Mouse (Mus musculus): ENCODE data around the gene Bid. TPM values are rescaled to one million over a fixed set of nuclear protein-coding genes. Genes with fewer than 3 reads are reported as not detected.

Bid gene
- polyA plus RNA-seq, 1 experiment from 2014 or later: 48.2 TPM

- no peak for DNase-seq (ENCODE audit: low spot score)
- Histone ChIP-seq H3K4me1 (replicated peaks; ENCODE audit: control insufficient read depth, insufficient read depth, low read length) (peaks cover 31% of the 10 kb centered on the region), H3K9ac (ENCODE audit: low read depth, low read length) (no peak overlapping the region), H3K4me3 (ENCODE audit: low read depth, low read length) (no peak overlapping the region), H3K9me3 (ENCODE audit: control insufficient read depth, low read length) (no peaks in the 10 kb centered on the region), H3K4me2 (no peak overlapping the region), H3K36me3 (ENCODE audit: control insufficient read depth, insufficient read depth, low read length) (peaks cover 27% of the 10 kb centered on the region), H3K27ac (ENCODE audit: low read depth, low read length) (no peak overlapping the region), H3K27me3 (replicated peaks; ENCODE audit: control insufficient read depth, insufficient read depth, low read length) (no peaks in the 10 kb centered on the region)
- ATAC-seq (replicated peaks; ENCODE audit: low FRiP score): no peak
- WGBS: 89% methylated on average over 6 of the region's 6 CpGs
These were observed 35.8 kb upstream of the Bid start for GRCm38 (mm10) chr6:120952475-120952874.

- Histone ChIP-seq H3K4me3 (ENCODE audit: low read depth, low read length) (no peak overlapping the region), H3K27ac (ENCODE audit: low read depth, low read length) (no peak overlapping the region), H3K36me3 (ENCODE audit: control insufficient read depth, insufficient read depth, low read length) (peaks cover 24% of the 10 kb centered on the region), H3K4me2 (no peak overlapping the region), H3K4me1 (replicated peaks; ENCODE audit: control insufficient read depth, insufficient read depth, low read length) (peaks cover 19% of the 10 kb centered on the region), H3K9me3 (ENCODE audit: control insufficient read depth, low read length) (no peaks in the 10 kb centered on the region), H3K27me3 (replicated peaks; ENCODE audit: control insufficient read depth, insufficient read depth, low read length) (no peaks in the 10 kb centered on the region), H3K9ac (ENCODE audit: low read depth, low read length) (no peak overlapping the region)
- 84% methylated on average over 6 of the region's 6 CpGs for WGBS
- ATAC-seq (replicated peaks; ENCODE audit: low FRiP score): no peak
- no peak for DNase-seq (ENCODE audit: low spot score)
These were observed 34.7 kb upstream of the Bid start for GRCm38 (mm10) chr6:120951311-120951710.

- no peak for DNase-seq (ENCODE audit: low spot score)
- H3K36me3 ChIP-seq (ENCODE audit: control insufficient read depth, insufficient read depth, low read length): peaks cover 5% of the 10 kb centered on the region; the same call in 1 of the 2 replicates
These were observed 28.9 kb upstream of the Bid start for GRCm38 (mm10) chr6:120945510-120945909.

GRCm38 (mm10) chr6:120943964-120944363 lies 27.3 kb upstream of the Bid start:
- H3K9ac ChIP-seq (ENCODE audit: low read depth, low read length): no peak overlapping the region
- no peak overlapping the region for H3K4me3 ChIP-seq (ENCODE audit: low read depth, low read length)
- DNase-seq (ENCODE audit: low spot score) (no peak), ATAC-seq (replicated peaks; ENCODE audit: low FRiP score) (peak; percentile 55; the same call in 1 of the 2 replicates)
- H3K4me2 ChIP-seq: no peak overlapping the region
- peaks cover 8% of the 10 kb centered on the region; the same call in 1 of the 2 replicates for H3K4me1 ChIP-seq (replicated peaks; ENCODE audit: control insufficient read depth, insufficient read depth, low read length)
- 0 out of 2 replicates have a peak, but pooled peaks cover 2% of the 10 kb centered on the region for H3K36me3 ChIP-seq (ENCODE audit: control insufficient read depth, insufficient read depth, low read length)
- no peaks in the 10 kb centered on the region for H3K27me3 ChIP-seq (replicated peaks; ENCODE audit: control insufficient read depth, insufficient read depth, low read length)
- 83% methylated on average over 5 of the region's 5 CpGs for WGBS
- H3K9me3 ChIP-seq (ENCODE audit: control insufficient read depth, low read length): no peaks in the 10 kb centered on the region
- no peak overlapping the region for H3K27ac ChIP-seq (ENCODE audit: low read depth, low read length)

More at GRCm38 (mm10) chr6:120945510-120945909, 28.9 kb upstream of the Bid start:
- 93% methylated on average over 9 of the region's 9 CpGs for WGBS
- H3K4me1 ChIP-seq (replicated peaks; ENCODE audit: control insufficient read depth, insufficient read depth, low read length): peaks cover 8% of the 10 kb centered on the region; the same call in 1 of the 2 replicates
- no peak overlapping the region for H3K4me2 ChIP-seq
- ATAC-seq (replicated peaks; ENCODE audit: low FRiP score): no peak
- H3K9me3 ChIP-seq (ENCODE audit: control insufficient read depth, low read length): no peaks in the 10 kb centered on the region
- H3K27me3 ChIP-seq (replicated peaks; ENCODE audit: control insufficient read depth, insufficient read depth, low read length): no peaks in the 10 kb centered on the region
- no peak overlapping the region for H3K27ac ChIP-seq (ENCODE audit: low read depth, low read length)
- no peak overlapping the region for H3K9ac ChIP-seq (ENCODE audit: low read depth, low read length)
- H3K4me3 ChIP-seq (ENCODE audit: low read depth, low read length): no peak overlapping the region

- ATAC-seq (replicated peaks; ENCODE audit: low FRiP score) (peak; percentile 71), DNase-seq (ENCODE audit: low spot score) (no peak)
- Histone ChIP-seq H3K9me3 (ENCODE audit: control insufficient read depth, low read length) (no peaks in the 10 kb centered on the region), H3K4me2 (no peak overlapping the region), H3K27ac (ENCODE audit: low read depth, low read length) (no peak overlapping the region), H3K27me3 (replicated peaks; ENCODE audit: control insufficient read depth, insufficient read depth, low read length) (no peaks in the 10 kb centered on the region), H3K36me3 (ENCODE audit: control insufficient read depth, insufficient read depth, low read length) (0 out of 2 replicates have a peak, but pooled peaks cover 2% of the 10 kb centered on the region), H3K9ac (ENCODE audit: low read depth, low read length) (no peak overlapping the region), H3K4me3 (ENCODE audit: low read depth, low read length) (no peak overlapping the region), H3K4me1 (replicated peaks; ENCODE audit: control insufficient read depth, insufficient read depth, low read length) (peaks cover 8% of the 10 kb centered on the region; the same call in 1 of the 2 replicates)
- 53% methylated on average over 10 of the region's 10 CpGs for WGBS
These were observed 26.9 kb upstream of the Bid start for GRCm38 (mm10) chr6:120943551-120943950.

- no peak for ATAC-seq (replicated peaks; ENCODE audit: low FRiP score)
- Histone ChIP-seq H3K36me3 (ENCODE audit: control insufficient read depth, insufficient read depth, low read length) (0 out of 2 replicates have a peak, but pooled peaks cover 1% of the 10 kb centered on the region), H3K27me3 (replicated peaks; ENCODE audit: control insufficient read depth, insufficient read depth, low read length) (no peaks in the 10 kb centered on the region), H3K9me3 (ENCODE audit: control insufficient read depth, low read length) (no peaks in the 10 kb centered on the region), H3K4me2 (no peak overlapping the region), H3K27ac (ENCODE audit: low read depth, low read length) (no peak overlapping the region), H3K4me3 (ENCODE audit: low read depth, low read length) (no peak overlapping the region), H3K4me1 (replicated peaks; ENCODE audit: control insufficient read depth, insufficient read depth, low read length) (peaks cover 13% of the 10 kb centered on the region; the same call in 1 of the 2 replicates), H3K9ac (ENCODE audit: low read depth, low read length) (no peak overlapping the region)
- 77% methylated on average over 2 of the region's 2 CpGs for WGBS
- DNase-seq (ENCODE audit: low spot score): no peak
These were observed 26.4 kb upstream of the Bid start for GRCm38 (mm10) chr6:120943079-120943478.

- DNase-seq (ENCODE audit: low spot score) (no peak), ATAC-seq (replicated peaks; ENCODE audit: low FRiP score) (no peak)
- Histone ChIP-seq H3K9ac (ENCODE audit: low read depth, low read length) (no peak overlapping the region), H3K4me3 (ENCODE audit: low read depth, low read length) (no peak overlapping the region), H3K27me3 (replicated peaks; ENCODE audit: control insufficient read depth, insufficient read depth, low read length) (no peaks in the 10 kb centered on the region), H3K9me3 (ENCODE audit: control insufficient read depth, low read length) (no peaks in the 10 kb centered on the region), H3K4me1 (replicated peaks; ENCODE audit: control insufficient read depth, insufficient read depth, low read length) (peaks cover 13% of the 10 kb centered on the region; the same call in 1 of the 2 replicates), H3K4me2 (no peak overlapping the region), H3K27ac (ENCODE audit: low read depth, low read length) (no peak overlapping the region), H3K36me3 (ENCODE audit: control insufficient read depth, insufficient read depth, low read length) (no peaks in the 10 kb centered on the region)
- 93% methylated on average over 13 of the region's 13 CpGs for WGBS
These were observed 24.9 kb upstream of the Bid start for GRCm38 (mm10) chr6:120941575-120941974.

GRCm38 (mm10) chr6:120941084-120941481 lies 24.4 kb upstream of the Bid start:
- H3K36me3 ChIP-seq (ENCODE audit: control insufficient read depth, insufficient read depth, low read length): no peaks in the 10 kb centered on the region
- ATAC-seq (replicated peaks; ENCODE audit: low FRiP score): no peak
- 89% methylated on average over 7 of the region's 7 CpGs for WGBS

GRCm38 (mm10) chr6:120940446-120941083 lies 23.9 kb upstream of the Bid start:
- Histone ChIP-seq H3K9me3 (ENCODE audit: control insufficient read depth, low read length) (no peaks in the 10 kb centered on the region), H3K27ac (ENCODE audit: low read depth, low read length) (no peak overlapping the region), H3K9ac (ENCODE audit: low read depth, low read length) (no peak overlapping the region), H3K36me3 (ENCODE audit: control insufficient read depth, insufficient read depth, low read length) (no peaks in the 10 kb centered on the region), H3K27me3 (replicated peaks; ENCODE audit: control insufficient read depth, insufficient read depth, low read length) (no peaks in the 10 kb centered on the region), H3K4me3 (ENCODE audit: low read depth, low read length) (no peak overlapping the region), H3K4me1 (replicated peaks; ENCODE audit: control insufficient read depth, insufficient read depth, low read length) (peaks cover 13% of the 10 kb centered on the region; the same call in 1 of the 2 replicates), H3K4me2 (no peak overlapping the region)
- WGBS: 85% methylated on average over 7 of the region's 7 CpGs
- ATAC-seq (replicated peaks; ENCODE audit: low FRiP score) (no peak), DNase-seq (ENCODE audit: low spot score) (no peak)

More at GRCm38 (mm10) chr6:120941084-120941481, 24.4 kb upstream of the Bid start:
- H3K4me2 ChIP-seq: no peak overlapping the region
- H3K9ac ChIP-seq (ENCODE audit: low read depth, low read length): no peak overlapping the region
- no peak for DNase-seq (ENCODE audit: low spot score)
- H3K4me3 ChIP-seq (ENCODE audit: low read depth, low read length): no peak overlapping the region
- no peaks in the 10 kb centered on the region for H3K9me3 ChIP-seq (ENCODE audit: control insufficient read depth, low read length)
- peaks cover 13% of the 10 kb centered on the region; the same call in 1 of the 2 replicates for H3K4me1 ChIP-seq (replicated peaks; ENCODE audit: control insufficient read depth, insufficient read depth, low read length)
- no peak overlapping the region for H3K27ac ChIP-seq (ENCODE audit: low read depth, low read length)
- no peaks in the 10 kb centered on the region for H3K27me3 ChIP-seq (replicated peaks; ENCODE audit: control insufficient read depth, insufficient read depth, low read length)

All from liver, embryonic 11.5 days (tissue).